Mouse (Mus musculus) midbrain, embryonic 11.5 days (tissue): ENCODE results near the gene Mtrr. TPM values are rescaled to one million over a fixed set of nuclear protein-coding genes. Genes with fewer than 3 reads are reported as not detected.

Source experiments
- ATAC-seq: fragments of 200-750 bp; cut with Nextera tagmentation; 2 replicates; pipeline ENCODE4 v1.8.0; 2017; ENCODE audit warnings: moderate TSS enrichment, moderate library complexity; ENCODE audit not compliant: low FRiP score
- DNase-seq: peaks from one replicate; pipeline ENCODE4 v3.0.0; 2015; ENCODE audit warnings: low spot score; ENCODE audit errors: missing footprints
- H3K27ac ChIP-seq: fragments of 300-500 bp; sonication (generic); 2 replicates; pipeline ENCODE4 v1.5.1; 2014; ENCODE audit warnings: low read depth, low read length
- H3K27me3 ChIP-seq: fragments of 300-500 bp; sonication (generic); 2 replicates; pipeline ENCODE4 v1.6.1; 2014; ENCODE audit warnings: mild to moderate bottlenecking, low read length, moderate library complexity, mixed read lengths; ENCODE audit not compliant: control insufficient read depth, insufficient read depth
- H3K36me3 ChIP-seq: fragments of 300-500 bp; sonication (generic); 2 replicates; pipeline ENCODE4 v1.6.1; 2014; ENCODE audit warnings: mild to moderate bottlenecking, low read length, moderate library complexity, mixed read lengths; ENCODE audit not compliant: control insufficient read depth, insufficient read depth
- H3K4me1 ChIP-seq: fragments of 300-500 bp; sonication (generic); 2 replicates; pipeline ENCODE4 v1.6.1; 2014; ENCODE audit warnings: low read length; ENCODE audit not compliant: control insufficient read depth, insufficient read depth
- H3K4me2 ChIP-seq: fragments of 300-500 bp; sonication (generic); 2 replicates; pipeline ENCODE4 v1.6.1; 2014; ENCODE audit warnings: mild to moderate bottlenecking, moderate library complexity
- H3K4me3 ChIP-seq: fragments of 300-500 bp; sonication (generic); 2 replicates; pipeline ENCODE4 v1.5.1; 2014; ENCODE audit warnings: low read depth, low read length
- H3K9ac ChIP-seq: fragments of 300-500 bp; sonication (generic); 2 replicates; pipeline ENCODE4 v1.6.1; 2014; ENCODE audit warnings: low read length
- H3K9me3 ChIP-seq: fragments of 300-500 bp; sonication (generic); 2 replicates; pipeline ENCODE4 v1.6.1; 2016; ENCODE audit warnings: low read length; ENCODE audit not compliant: control insufficient read depth
- WGBS: fragments of 180-500 bp; shearing (Covaris S2); extraction: QIAGEN DNeasy Blood & Tissue Kit; methylation state at CpG from one replicate; pipeline ENCODE4 v1.1.7; 2014; 5-methylcytosine and 5-hydroxymethylcytosine counted together
- polyA plus RNA-seq: library from polyadenylated mRNA; unstranded; fragments of >200 nt; fragmentation: Nextera tagmentation; extraction: Ambion mirVana; gene quantifications from 2 replicates; pipeline ENCODE4 v1.2.1, GENCODE M21; 2014

Gene Mtrr
- polyA plus RNA-seq, result 13.8 and 18.9 TPM in 2 replicates

DNA sequence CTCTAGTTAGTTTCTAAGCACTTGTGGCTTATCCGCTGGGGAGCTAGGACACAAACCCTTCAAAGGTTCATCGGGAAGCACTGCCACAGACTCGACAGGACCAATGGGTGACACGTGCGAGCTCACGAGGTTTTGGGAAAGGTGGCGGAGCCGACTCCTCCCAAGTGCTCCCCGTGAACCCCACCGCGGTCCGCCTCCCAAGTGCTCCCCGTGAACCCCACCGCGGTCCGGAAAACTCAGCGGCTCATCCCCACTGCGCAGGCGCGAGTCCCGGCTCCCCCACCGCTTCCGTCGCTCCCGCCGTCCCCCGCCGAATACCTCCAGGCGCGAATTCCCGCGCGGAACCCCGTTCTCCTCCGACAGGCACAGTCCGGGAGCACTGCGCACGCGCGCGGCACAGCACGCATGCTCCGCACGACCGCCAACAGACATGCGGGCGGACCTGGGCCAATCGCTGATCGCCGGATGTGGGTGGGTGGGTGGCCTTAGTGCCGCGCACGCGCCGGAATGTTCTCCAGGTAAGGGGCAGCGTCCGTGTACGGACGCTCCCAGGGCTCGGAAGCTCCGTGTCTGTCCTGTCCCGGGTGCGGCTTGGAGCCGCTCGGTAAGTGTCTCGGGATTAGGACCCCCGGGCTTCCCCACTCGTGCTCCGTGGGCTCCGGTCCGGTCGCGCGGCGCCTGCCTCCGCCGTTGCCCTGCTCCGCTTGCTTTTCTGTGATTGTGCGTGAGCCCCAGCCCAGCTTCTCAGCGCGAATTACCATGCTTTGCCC, at the start of gene Mtrr, which contains the start of gene Fastkd3:
Mtrr (minus strand) TSS at position 403 of the 770 bp plus-strand sequence.
Fastkd3 (plus strand) TSS at position 488 of the 770 bp plus-strand sequence.
- ATAC-seq, result peak; percentile 99
- Histone ChIP-seq H3K4me1 (peaks cover 4% of the 10 kb centered on the region), H3K4me3 (peak within 1 kb of the TSS; percentile 65), H3K27me3 (no peaks in the 10 kb centered on the region), H3K27ac (no peak within 1 kb of the TSS), H3K4me2 (peak within 1 kb of the TSS; percentile 65), H3K36me3 (peaks cover 19% of the 10 kb centered on the region), H3K9me3 (no peaks in the 10 kb centered on the region), H3K9ac (peak within 1 kb of the TSS; percentile 74)
- peak; percentile 99 for DNase-seq
- WGBS, result under 1% methylated on average over 81 of the region's 81 CpGs

DNA sequence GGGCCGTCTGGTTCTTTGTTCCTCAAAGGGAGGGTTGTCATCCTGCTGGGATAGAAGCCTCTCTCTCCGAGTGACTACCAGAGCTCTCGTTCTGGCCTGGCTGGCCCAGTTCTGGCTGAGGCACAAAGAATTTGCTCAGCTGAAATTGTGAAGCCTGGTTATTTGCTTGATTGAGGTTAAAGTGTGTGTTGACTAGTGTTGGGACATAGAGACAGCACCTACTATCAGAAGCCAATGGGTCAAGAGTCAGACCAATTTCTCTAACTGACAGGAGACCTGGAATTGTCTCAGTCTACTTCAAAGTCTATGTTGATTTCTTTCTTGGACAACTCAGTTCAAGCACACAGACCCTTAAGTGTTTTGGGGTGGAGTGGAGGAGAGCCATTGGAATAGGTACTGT, 45.1 kb upstream of the Mtrr start:
- H3K4me3 ChIP-seq, result no peak overlapping the region
- 81% methylated on average over 3 of the region's 3 CpGs for WGBS
- H3K36me3 ChIP-seq, result no peaks in the 10 kb centered on the region
- H3K4me2 ChIP-seq, result no peak overlapping the region
- no peak overlapping the region for H3K27ac ChIP-seq
- DNase-seq, result no peak
- ATAC-seq, result no peak
- no peak overlapping the region for H3K9ac ChIP-seq
- H3K9me3 ChIP-seq, result no peaks in the 10 kb centered on the region
- no peaks in the 10 kb centered on the region for H3K27me3 ChIP-seq
- no peaks in the 10 kb centered on the region for H3K4me1 ChIP-seq

DNA sequence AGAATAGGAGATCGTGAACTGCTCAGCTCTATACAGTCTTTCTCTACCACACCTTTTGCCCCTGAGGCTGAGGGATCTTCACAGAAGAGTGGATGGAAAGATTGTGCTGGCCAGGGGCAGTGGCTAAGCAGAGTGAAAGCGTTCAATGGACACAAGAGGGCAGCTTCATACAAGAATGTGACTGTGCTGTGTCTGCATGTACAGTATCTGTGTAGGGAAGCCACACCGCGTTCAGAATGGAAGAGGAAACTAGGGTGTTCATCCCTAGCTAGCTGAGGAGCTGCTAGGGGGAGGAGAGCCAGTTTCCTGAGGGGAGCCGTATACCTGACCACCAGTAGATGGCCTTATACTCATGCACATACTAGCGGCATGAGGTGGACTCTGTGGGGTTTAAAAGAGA, 40.8 kb upstream of the Mtrr start:
- Histone ChIP-seq H3K36me3 (no peaks in the 10 kb centered on the region), H3K4me2 (no peak overlapping the region), H3K27me3 (no peaks in the 10 kb centered on the region), H3K9ac (no peak overlapping the region), H3K4me1 (no peaks in the 10 kb centered on the region), H3K9me3 (no peaks in the 10 kb centered on the region), H3K27ac (no peak overlapping the region), H3K4me3 (no peak overlapping the region)
- DNase-seq (no peak), ATAC-seq (0 out of 2 replicates have a peak, but pooled peaks have one; percentile 40)
- WGBS, result 71% methylated on average over 6 of the region's 6 CpGs

DNA sequence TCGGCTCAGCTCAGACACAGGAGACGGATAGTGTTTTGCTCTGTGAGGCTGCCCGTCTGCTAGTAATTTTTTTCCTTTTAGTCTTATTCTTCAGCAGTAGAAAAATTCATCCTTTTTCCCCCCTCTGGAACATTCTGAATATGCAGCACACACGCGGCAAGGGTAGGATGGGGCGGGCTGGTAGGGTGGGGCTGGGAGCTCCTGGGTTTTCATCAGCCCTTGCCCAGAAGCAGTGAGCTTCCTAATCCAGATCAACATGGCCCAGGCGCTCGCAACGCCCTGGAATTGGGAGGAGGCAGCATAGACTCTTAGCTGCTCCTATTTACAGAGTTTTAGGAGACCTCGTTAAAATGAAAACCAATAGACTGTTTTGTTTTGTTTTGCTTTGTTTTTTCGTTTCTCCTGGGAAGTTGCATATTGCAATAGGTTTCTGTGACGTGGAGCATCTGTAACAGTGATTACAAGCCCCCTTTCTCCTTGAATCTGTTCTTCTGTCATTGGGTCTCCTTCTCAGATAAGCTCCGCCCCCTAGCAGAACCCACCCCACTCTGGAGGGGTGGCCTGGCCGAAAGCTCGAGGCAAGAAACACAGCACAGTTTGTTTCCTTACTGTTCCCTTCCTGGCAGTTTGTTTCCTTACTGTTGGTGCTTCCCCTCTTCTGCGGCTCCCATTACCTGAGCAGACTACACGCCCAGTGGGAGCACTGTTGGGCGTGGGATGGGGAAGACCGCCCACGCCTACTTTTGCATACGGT, 25.9 kb upstream of the Mtrr start:
- no peak for DNase-seq
- no peak for ATAC-seq
- H3K4me2 ChIP-seq, result no peak overlapping the region

DNA sequence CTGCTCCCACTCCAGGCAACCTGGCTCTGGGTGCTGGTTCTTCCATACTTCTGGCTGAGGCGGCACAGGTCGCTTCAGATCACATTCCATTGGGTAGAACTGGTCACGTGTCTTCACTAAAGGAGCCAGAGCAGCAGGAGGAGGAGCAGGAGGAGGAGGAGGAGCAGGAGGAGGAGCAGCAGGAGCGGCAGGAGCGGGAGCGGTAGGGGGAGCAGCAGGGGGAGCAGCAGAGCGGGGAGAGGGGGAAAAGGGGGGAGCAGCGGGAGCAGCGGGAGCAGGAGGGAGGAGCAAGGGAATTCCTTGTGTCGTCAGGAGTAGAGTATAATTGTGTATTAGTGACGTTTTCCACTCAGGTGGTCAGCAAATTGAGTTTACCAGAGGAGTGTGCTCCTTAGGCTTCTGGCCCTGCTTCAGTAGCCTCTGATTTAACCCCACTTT, 23.8 kb upstream of the Mtrr start:
- WGBS, result 3% methylated on average over 11 of the region's 11 CpGs
- Histone ChIP-seq H3K4me3 (0 out of 2 replicates have a peak overlapping the region, but pooled peaks have one; percentile 2), H3K9ac (no peak overlapping the region), H3K36me3 (no peaks in the 10 kb centered on the region), H3K27ac (no peak overlapping the region), H3K4me2 (peak overlapping the region; percentile 18; the same call in 1 of the 2 replicates), H3K4me1 (no peaks in the 10 kb centered on the region), H3K9me3 (no peaks in the 10 kb centered on the region), H3K27me3 (peaks cover 2% of the 10 kb centered on the region; the same call in 1 of the 2 replicates)
- peak; percentile 83 for ATAC-seq
- DNase-seq, result no peak

More for the DNA sequence above, 25.9 kb upstream of the Mtrr start:
- H3K36me3 ChIP-seq, result no peaks in the 10 kb centered on the region
- H3K27ac ChIP-seq, result no peak overlapping the region
- no peaks in the 10 kb centered on the region for H3K9me3 ChIP-seq
- no peak overlapping the region for H3K9ac ChIP-seq
- H3K4me3 ChIP-seq, result no peak overlapping the region
- H3K4me1 ChIP-seq, result no peaks in the 10 kb centered on the region
- H3K27me3 ChIP-seq, result peaks cover 2% of the 10 kb centered on the region; the same call in 1 of the 2 replicates
- WGBS, result 58% methylated on average over 21 of the region's 21 CpGs

DNA sequence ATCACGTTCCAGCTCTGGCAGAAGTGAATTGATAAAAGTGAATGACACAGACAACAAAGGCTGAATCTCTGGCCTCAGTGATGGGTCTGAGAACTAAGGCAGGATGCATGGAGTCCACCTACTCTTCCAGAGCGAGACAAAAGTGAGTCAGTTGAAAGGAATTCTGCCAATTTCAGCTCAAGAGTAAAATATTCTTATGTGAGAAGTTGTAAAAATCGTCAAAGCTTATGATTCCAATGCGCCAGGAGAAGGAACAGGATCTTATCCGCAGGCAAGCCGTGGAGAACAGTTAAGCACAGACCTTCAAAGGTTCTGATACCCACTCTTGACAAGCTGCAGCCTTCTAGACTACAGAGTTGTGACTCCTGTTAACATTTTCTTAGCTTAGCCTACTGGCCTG, 21.1 kb upstream of the Mtrr start:
- H3K27ac ChIP-seq, result no peak overlapping the region
- WGBS, result 84% methylated on average over 6 of the region's 6 CpGs

DNA sequence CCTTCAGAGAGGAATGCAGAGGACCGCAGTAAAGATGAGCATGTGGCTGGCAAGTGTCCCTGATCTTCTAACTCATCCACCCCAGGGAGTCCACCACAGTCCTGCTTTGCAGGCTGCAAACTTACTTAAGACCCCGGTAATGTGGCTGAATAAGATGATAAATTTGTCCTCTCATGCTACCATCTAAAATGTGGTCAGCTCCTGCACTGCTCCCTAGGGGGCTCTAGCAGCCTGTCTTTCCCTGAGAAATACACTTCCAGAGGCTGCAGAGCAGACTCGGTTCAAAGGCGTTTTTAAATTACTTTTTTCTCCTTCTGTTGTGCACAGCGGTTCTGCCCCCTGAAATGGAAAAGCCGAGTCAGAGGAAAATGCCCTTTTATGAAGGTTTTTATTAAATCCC, 19.2 kb upstream of the Mtrr start:
- WGBS, result 25% methylated on average over 6 of the region's 6 CpGs
- DNase-seq, result peak; percentile 83

More for the DNA sequence above, 21.1 kb upstream of the Mtrr start:
- no peak overlapping the region for H3K4me2 ChIP-seq
- no peaks in the 10 kb centered on the region for H3K9me3 ChIP-seq
- H3K4me3 ChIP-seq, result no peak overlapping the region
- DNase-seq, result peak; percentile 21
- H3K4me1 ChIP-seq, result no peaks in the 10 kb centered on the region
- ATAC-seq, result no peak
- H3K9ac ChIP-seq, result no peak overlapping the region
- H3K27me3 ChIP-seq, result no peaks in the 10 kb centered on the region
- no peaks in the 10 kb centered on the region for H3K36me3 ChIP-seq

DNA sequence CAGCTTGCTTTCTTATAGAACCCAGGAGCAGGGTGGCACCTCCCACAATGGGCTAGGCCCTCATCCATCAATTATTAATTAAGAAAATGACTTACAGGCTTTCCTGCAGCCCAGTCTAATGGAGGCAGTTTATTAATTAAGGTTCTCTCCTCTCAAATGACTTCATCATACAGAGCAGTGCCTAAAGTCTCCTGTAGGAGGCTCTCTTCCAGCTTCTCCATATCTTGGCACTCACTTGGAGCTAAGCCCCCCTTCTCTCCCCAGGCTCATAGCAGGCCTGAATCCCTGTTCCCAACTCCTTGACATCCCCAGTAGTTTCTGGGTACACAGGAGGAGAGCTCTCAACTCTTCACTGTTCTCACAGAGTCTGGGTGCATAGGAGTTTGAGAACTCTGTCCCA, 17.0 kb upstream of the Mtrr start:
- H3K36me3 ChIP-seq, result no peaks in the 10 kb centered on the region
- no peak overlapping the region for H3K9ac ChIP-seq
- no peak for ATAC-seq
- no peak overlapping the region for H3K4me2 ChIP-seq
- no peaks in the 10 kb centered on the region for H3K27me3 ChIP-seq
- peak; percentile 77 for DNase-seq
- H3K4me1 ChIP-seq, result no peaks in the 10 kb centered on the region; the same call in 1 of the 2 replicates
- H3K27ac ChIP-seq, result no peak overlapping the region
- no peaks in the 10 kb centered on the region for H3K9me3 ChIP-seq
- no peak overlapping the region for H3K4me3 ChIP-seq

More for the DNA sequence above, 19.2 kb upstream of the Mtrr start:
- no peak overlapping the region for H3K27ac ChIP-seq
- no peak overlapping the region for H3K9ac ChIP-seq
- H3K36me3 ChIP-seq, result no peaks in the 10 kb centered on the region
- no peaks in the 10 kb centered on the region for H3K9me3 ChIP-seq
- ATAC-seq, result no peak
- H3K4me2 ChIP-seq, result no peak overlapping the region
- H3K4me3 ChIP-seq, result no peak overlapping the region
- H3K4me1 ChIP-seq, result no peaks in the 10 kb centered on the region; the same call in 1 of the 2 replicates
- no peaks in the 10 kb centered on the region for H3K27me3 ChIP-seq

DNA sequence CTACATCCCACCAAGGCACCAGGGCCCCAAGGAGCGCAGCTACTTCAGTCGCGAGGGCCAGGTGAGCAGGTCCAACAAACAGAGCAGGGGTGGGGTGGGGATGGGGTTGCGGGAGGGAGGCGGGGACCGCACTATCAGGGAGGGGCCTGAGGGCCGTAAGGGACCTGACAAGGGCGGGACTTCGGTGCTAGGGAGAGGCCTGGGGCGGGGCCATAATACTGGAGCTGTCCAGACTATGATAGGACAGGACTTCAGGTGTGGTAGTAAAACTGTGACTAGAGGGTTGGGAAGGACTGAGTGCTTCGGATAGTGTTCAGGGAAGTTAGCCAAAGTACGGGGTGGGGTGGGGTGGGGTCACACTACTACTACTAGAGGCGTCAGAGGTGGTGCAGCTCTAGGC, 15.7 kb upstream of the Mtrr start:
- no peak overlapping the region for H3K27ac ChIP-seq
- ATAC-seq (peak; percentile 38), DNase-seq (no peak)
- H3K4me3 ChIP-seq, result peak overlapping the region; percentile 9; the same call in 1 of the 2 replicates
- H3K9ac ChIP-seq, result no peak overlapping the region
- no peaks in the 10 kb centered on the region for H3K36me3 ChIP-seq
- no peaks in the 10 kb centered on the region for H3K27me3 ChIP-seq
- H3K9me3 ChIP-seq, result no peaks in the 10 kb centered on the region
- WGBS, result 12% methylated on average over 13 of the region's 13 CpGs
- peak overlapping the region; percentile 39 for H3K4me2 ChIP-seq
- H3K4me1 ChIP-seq, result no peaks in the 10 kb centered on the region; the same call in 1 of the 2 replicates
